Mouse (Mus musculus): ENCODE results near the gene Brd3. TPM values are rescaled to one million over a fixed set of nuclear protein-coding genes. Genes with fewer than 3 reads are reported as not detected.
"Not testable (repeated sequence)": the region's sequence is repeated elsewhere in the genome, so short reads cannot be mapped to it uniquely, and the experiment has no call there.

Brd3 gene
- 79.8 and 92.0 TPM in 2 replicates for total RNA-seq (2021)
- long read RNA-seq, experiment 1, full-length matches to known transcripts, result 2 of 40 reads
- long read RNA-seq, experiment 1, partial matches to known transcripts, result 18 of 40 reads
- long read RNA-seq, experiment 1, other reads (novel, unspliced or antisense), result 20 of 40 reads
- long read RNA-seq, experiment 2, full-length matches to known transcripts, result 3 of 39 reads
- long read RNA-seq, experiment 2, partial matches to known transcripts, result 16 of 39 reads
- long read RNA-seq, experiment 2, other reads (novel, unspliced or antisense), result 20 of 39 reads

DNA sequence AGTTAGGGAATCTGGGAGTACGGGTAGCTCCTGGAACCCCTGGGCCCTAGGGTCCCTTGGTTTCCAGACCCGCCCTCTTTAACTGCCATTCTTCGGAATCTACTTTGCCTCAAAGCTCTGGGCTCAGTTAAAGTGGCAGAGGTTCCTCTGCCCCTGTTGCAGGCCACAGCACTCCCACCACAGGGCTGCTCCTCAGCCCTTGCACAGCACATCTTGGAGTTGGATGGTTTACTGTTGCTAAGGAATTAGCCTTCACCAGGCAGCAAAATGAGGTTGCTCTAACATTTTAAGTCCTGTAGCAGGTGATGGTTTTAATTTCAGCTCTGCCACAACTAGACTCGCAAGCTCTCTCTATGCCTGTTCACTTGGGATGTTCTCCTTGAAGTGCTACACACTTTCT is at the start of gene Brd3:
TSS of gene Brd3 (minus strand) at position 101 of the 400 bp plus-strand sequence.
- no peak for DNase-seq

DNA sequence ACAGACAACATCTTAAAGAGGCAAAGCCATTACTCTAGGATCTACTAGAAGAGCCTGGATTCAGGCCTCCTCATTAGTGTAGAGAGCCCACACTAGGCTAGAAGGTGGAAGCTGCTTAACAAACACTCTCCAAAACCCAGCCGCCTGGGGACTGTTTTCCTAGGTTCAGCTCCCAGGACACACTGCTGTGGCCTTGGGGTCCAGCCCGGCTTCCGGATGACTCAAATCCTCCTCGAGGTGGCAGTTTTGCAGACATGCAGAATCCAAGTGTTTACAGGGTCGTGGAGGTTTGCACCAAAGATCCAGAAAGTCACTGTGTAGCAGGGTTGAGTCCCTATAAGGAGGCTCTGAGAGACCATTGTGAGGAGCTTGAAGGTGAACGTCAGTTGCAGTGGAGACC is 49.5 kb upstream of the Brd3 start:
- peak; percentile 38 for DNase-seq

DNA sequence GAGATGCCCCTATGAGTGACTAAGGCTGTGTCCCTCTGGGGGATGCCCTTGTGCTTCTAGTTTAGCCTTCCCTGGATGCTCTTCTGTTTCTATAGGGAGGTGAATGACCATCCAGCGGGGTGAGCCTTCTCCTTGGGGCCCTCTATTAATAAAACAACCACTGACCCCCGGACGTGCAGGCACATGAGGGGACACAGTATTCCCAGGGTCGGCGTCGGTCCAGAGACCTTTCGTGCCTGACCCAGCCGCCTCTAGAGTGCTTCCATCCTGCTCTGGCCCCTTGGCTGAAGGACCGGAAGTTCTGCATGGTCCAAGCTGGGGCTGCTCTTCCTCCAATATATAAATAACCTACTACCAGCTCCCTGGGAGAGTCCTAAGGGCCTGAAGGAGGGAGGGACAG is 46.8 kb upstream of the Brd3 start:
- DNase-seq, result peak; percentile 55

DNA sequence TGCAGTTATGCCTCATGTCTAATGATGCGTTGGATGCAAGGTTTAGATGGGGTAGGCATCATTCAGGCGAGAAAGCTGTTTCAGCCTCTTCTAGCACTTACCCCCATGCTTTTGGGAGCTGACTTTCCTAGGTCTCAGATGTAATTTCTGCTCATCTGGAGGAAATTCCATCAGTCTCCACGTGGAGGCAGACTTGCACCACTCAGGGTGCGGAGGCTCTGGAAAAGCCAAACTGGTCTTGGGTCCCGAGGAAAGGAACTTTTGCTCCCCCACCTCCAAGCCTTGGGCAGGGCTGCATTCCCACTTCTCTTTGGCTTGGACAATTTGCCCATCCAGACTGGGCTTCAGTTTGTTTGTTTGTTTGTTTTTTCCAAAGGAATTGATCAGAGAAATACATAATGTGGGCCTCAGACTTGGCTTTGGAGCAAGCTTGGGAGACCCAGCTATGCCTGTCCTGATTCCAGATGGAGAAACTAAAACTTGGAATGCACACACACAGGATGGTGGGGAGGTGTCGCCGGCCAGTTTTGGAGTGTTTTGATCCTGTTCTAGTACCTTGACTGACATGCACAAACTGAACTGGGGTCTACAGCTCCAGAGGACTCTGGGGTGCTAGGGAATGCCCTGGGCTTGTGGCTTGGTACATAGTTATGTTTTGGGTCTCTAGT is 45.3 kb upstream of the Brd3 start:
- DNase-seq, result peak; percentile 81

GRCm38 (mm10) chr2:27548664-27549369 is 41.4 kb upstream of the Brd3 start:
- DNase-seq, result no peak

DNA sequence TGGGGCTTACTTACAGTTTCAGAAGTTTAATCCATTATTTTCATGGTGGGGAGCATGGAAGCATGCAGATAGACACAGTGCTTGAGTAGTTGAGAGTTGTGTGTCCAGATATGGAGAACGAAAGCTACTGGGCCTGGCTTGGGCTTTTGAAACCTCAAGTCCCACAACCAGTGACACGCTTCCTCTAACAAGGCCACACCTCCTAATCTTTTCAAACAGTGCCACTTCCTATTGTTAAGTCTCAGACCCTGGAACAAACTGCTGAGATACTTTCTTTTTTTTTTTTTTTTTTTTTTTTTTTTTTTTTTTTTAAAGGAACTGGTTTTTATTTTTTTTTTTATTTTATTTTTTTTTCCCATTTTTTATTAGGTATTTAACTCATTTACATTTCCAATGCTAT is 40.5 kb upstream of the Brd3 start:
- no peak for DNase-seq

- DNase-seq, result no peak
These were observed 39.9 kb upstream of the Brd3 start for GRCm38 (mm10) chr2:27547326-27547725.

DNA sequence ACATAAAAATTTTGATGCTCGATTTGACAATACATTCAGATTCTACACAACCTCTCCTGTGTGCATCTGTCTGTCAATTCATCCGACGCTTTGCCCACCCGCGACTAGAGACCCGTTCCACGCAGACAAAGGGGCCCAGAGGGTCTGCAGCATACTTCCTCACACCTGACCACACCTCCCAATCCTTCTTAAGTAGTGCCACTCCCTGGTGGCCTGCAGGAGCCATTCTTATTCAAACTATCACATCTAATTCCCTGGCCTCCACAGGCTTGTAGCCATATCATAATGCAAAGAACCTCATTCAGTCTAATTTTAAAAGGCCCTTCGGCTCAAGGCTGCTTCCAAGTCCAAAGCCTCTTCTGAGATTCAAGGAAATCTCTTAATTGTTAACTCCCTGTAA is 38.6 kb upstream of the Brd3 start:
- DNase-seq, result not testable (repeated sequence)

- DNase-seq, result not testable (repeated sequence)
These were observed 38.1 kb upstream of the Brd3 start for GRCm38 (mm10) chr2:27545517-27545916.

GRCm38 (mm10) chr2:27544613-27545012 is 37.2 kb upstream of the Brd3 start:
- no peak for DNase-seq

GRCm38 (mm10) chr2:27541225-27541624 is 33.8 kb upstream of the Brd3 start:
- DNase-seq, result no peak

DNA sequence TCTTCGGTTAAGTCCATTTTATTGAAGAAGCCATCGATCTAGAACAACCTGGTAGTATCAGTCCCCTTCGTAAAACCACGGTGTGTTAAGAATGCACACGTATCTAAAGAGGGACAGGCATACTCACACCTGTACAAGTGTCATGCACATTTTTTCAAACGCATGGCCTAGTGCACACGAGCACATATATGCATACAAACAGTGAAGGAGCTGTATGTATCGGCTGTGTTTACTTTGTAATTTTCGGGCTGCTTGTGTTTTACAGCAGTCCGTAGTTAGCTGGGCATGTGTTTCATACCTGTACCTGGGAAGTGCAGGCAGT is 33.0 kb upstream of the Brd3 start:
- DNase-seq, result no peak

GRCm38 (mm10) chr2:27539772-27540514 is 32.5 kb upstream of the Brd3 start:
- peak; percentile 98 for DNase-seq

DNA sequence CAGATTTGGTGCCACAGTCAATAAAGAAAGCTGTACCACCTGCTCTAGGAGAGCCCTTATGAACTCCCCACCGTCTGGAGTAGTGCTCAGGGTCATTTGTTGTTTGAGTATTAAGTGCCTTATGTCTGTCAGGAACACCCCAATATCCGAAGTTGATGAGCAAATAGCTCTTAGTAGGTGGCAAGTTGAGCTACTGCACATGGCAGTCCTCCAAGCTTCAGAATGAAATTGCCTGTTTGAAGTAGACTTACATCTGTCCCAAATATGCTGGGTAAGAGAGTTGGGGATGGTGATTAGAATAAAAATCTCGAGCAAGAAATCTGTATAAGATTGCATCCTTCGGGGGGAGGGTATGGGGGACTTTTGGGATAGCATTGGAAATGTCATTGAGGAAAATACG is 31.9 kb upstream of the Brd3 start:
- DNase-seq, result no peak

- not testable (repeated sequence) for DNase-seq
These were observed 31.2 kb upstream of the Brd3 start for GRCm38 (mm10) chr2:27538455-27539330.

DNA sequence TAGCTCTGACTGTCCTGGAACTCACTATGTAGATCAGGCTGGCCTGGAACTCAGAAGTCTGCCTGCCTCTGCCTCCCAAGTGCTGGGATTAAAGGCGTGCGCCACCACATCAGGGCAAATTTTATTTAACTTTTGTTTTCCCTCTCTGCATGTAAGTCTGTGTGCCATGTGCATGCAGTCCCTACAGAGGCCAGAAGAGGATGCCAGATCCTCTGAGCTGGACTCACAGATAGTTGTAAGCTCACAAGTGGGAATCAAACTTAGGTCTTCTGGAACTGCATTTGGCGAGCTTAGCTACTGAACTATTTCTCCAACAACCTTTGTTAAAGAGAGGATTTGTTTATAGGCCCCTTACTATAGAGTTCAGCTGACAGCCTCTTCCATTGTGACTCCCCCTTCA is 10.8 kb upstream of the Brd3 start:
- DNase-seq, result no peak

- no peak for DNase-seq
These were observed 8.8 kb upstream of the Brd3 start for GRCm38 (mm10) chr2:27516289-27516688.

DNA sequence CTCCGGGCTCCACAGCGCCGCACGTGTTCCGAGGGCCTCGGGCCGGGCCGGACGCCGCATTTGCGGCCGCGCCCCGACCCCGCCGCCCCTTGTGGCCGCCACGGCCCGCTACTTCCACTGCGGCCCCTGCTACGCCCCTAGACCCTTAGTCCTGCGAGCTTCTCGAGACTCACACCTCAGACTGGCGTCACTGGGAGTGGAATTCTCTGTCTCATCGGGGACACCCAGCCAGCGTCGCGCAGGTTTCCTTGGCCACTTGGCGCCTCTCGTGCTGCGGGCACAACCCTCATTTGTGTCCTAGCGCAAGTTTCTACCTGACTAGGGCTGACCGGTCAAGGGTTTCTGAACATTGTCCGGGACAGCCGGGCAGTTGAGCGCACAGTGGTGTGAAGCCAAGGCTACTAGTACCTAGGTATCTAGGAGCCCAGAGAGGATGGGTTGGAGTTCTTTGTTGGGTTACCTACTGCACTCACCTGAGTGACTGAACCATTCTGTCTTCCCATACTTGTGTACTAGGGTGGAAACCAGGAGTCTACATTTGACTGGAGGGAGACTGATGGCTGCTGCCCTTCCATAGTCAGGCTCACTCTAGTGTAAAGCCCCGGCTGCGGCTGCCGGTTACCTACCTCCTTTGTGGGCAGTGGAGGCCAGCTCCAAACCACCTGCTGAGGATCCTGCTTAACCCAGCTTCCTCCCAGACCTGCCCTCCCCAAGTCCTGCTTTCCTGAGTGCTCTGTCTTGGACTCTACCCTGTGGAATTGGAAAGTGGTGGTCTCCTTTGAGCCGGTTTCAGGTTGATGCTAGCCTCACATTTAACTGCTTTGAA is 8.1 kb upstream of the Brd3 start:
- no peak for DNase-seq

DNA sequence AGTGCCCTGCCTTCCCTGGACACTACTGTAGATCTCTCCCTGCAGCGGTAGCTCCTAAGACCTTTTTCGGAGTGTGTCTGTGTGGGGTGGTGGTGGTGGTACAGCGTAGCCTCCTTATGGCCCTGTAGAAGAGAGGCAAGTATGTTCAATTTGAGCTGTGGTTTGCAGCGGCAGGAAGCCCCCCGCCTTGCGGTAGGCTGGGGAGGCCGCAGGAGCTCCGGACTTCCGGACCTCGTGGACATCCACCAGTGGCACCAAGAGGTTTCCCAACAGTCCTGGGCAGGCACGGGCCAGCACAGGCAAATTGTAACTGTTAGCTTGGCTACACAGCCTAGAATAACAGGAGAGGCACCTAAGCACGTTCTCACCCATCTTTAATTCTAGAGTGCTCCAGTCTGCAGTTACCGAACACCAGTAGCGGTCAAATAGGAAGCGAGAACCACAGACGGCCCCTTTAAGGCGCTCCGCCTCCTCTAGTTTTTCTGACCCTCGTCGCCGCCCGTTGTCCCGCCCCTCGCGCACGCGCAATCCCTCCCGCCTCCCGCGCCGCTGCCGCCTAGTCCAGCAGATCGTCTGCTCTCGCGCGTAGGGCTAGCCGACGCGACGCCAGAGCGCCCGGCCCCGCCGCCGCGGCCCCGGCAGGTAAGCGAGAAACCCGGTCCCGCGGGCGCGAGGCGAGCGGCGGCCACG is 7.3 kb upstream of the Brd3 start, which contains the start of gene Wdr5:
TSS of gene Wdr5 (plus strand) at position 519 of the 690 bp plus-strand sequence.
- DNase-seq, result peak; percentile 99

DNA sequence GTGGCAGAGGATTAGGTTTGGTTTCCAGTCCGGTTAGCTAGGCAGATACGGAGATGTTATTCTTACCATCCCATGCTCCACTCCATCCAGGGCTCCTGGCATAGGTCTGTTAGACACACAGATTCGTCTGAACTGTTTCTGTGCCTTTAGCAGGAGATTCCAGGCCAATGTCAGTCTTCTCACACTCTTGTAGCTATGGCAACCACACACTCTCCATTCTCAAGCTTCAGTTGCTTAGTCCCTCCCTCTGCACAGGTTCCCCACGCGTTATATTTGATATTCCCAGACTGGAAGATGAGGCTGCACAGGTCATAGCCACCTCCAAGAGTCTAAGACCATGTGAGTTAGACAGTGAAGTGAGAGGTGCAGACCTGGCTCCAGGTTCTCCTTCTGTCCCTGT is 6.4 kb upstream of the Brd3 start:
- no peak for DNase-seq
